Mouse (Mus musculus) layer of hippocampus, adult 11-12 months (tissue): ENCODE measurements around the gene Rabep2.

ENCODE experiments used
- DNase-seq: peaks from one replicate; pipeline ENCODE4 v3.0.0; 2022; ENCODE audit warnings: low spot score

The Rabep2 gene

DNA sequence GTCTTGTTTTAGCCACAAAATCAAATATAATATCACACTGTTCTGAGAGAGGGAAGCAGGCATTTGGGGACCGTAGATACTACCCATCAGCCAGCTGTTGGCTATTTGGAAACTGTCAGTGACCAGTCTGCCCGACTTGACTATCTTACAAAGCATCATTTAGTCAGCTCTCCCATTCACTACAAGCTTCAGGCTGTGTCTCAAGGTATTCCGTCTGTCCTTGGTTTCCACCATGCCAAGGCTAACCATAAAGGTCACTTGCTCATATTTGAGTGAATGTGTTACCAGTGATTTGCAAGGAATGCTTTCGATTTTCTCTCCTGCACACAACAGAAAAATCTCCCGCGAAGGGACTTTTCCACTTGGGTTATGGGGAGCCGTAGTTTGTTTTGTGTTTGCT, 6.2 kb downstream of the Rabep2 start:
- no peak for DNase-seq

DNA sequence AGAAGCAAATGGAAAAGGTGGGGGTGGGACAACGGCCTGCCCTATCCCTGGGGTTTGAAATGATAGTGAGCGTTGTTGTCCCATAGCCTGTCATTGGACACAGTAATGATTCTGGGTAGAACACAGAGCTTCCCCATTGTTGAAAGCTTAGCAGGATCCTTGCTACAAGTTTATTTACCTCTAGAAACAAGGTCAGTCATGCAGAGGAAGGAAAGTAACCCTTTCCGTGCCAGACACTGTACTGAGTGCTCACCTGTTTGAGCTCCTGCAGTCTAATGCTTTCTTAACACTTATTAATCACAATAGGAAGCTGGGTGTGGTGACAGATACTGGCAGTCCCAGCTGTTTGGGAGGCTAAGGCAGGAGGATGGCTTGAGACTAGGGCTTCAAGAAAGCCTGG, 7.2 kb downstream of the Rabep2 start:
- DNase-seq = no peak

DNA sequence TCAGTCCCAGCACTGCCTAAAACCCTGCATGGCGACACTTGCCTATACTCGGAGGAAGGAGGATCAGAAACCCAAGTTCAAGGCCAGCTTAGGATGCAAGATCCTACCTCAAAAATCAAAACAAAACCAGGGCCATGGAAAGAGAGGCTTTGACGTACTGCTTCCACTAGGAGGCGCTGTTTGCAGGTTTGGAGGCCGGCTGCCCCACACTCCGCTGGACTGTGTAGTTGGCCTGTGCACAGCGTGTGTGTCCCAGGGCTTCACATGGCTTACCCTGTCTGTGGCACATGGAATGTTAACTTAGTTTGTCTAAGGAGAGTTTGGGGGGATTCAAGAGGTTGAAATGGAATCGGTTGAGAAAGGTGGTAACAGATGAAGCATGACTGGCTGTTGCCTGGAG, 8.3 kb downstream of the Rabep2 start:
- DNase-seq = peak; percentile 29

DNA sequence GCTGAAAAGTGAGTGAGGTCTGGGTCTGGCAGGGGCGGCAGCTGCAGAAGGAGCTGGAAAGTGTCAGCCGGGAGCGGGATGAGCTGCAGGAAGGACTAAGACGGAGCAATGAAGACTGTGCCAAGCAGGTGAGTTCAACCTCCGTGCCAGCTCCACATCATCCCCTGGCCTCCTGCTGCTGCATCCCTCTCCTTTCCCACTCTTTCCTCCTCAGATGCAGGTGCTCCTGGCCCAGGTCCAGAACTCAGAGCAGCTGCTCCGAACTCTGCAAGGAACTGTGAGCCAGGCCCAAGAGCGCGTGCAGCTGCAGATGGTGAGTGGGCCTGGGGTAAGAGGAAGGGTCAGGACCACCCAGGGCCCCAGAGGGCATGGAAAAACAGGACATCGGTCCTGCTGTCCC, 11.6 kb downstream of the Rabep2 start:
- no peak for DNase-seq

DNA sequence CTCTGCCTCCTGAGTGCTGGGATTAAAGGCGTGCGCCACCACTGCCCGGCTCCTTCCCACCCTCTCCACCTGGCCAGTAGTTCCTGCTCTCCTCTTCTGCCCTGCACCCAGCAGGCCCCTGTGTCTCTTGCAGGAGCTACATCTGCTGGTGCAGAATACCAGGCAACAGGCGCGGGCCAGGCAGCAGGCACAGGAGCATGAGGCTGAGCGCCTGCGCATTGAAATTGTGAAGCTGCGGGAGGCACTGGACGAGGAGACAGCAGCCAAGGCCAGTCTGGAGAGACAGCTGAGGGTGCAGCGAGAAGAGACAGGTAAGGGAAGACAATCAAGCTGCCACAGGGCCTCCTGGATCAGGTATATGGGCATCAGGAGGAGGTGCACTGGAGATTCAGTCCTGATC, 15.4 kb downstream of the Rabep2 start:
- no peak for DNase-seq

GRCm38 (mm10) chr7:126444536-126444935, 16.0 kb downstream of the Rabep2 start:
- no peak for DNase-seq

DNA sequence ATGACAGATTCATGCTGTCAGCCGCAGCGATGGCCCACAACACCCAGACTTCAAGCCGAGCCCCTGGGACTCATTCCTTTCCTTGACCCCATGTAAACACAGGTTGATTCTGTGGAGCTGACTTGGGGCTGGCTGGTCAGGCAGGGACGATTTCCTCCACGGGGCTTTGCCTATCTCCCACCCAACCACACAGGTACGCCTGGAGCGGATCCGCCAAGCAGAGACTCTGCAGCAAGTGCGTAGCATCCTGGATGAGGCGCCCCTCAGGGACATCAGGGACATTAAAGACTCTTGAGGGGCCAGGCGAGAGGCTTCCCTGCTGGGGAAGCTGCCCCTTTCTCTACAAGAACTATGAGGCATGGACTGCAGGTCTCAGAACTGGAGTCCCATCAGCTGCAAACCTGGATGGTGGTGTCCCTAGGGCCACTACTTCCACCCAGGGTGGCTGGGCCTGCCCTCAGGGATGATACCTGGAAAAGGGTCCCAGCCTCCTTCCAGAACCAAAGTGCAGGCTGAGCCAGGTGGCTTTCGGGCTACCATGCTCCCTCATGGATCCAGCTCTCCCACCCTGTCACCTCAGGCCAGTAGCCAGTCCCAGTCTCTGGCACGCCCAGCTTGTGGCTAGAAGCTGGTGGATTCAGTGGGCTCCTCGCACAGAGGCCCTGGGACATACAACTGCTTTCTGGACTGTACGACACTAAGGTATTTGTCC, 16.7 kb downstream of the Rabep2 start:
- DNase-seq = no peak

GRCm38 (mm10) chr7:126446217-126446616, 17.7 kb downstream of the Rabep2 start:
- DNase-seq = no peak

GRCm38 (mm10) chr7:126448481-126448880, 19.9 kb downstream of the Rabep2 start:
- DNase-seq = no peak

GRCm38 (mm10) chr7:126449991-126450390, 21.4 kb downstream of the Rabep2 start:
- DNase-seq = no peak

DNA sequence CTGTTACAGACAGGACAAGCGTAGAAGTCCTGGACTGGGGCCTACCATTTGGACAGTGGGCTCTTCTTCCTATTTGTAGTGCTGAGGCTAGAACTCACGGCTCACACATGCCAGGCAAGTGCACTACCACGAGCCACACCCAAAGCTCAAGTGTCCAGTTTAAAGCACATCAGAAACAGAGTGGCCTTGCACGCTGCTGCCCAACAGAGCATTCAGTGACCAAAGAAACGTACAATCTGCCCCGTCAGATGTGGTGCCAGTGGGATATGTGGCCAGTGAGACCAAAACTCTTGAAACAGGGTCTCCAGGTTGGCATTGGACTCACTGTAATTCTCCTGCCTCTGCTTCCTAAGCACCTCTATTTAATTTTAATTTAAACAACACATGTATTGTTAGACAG, 22.1 kb downstream of the Rabep2 start:
- no peak for DNase-seq

DNA sequence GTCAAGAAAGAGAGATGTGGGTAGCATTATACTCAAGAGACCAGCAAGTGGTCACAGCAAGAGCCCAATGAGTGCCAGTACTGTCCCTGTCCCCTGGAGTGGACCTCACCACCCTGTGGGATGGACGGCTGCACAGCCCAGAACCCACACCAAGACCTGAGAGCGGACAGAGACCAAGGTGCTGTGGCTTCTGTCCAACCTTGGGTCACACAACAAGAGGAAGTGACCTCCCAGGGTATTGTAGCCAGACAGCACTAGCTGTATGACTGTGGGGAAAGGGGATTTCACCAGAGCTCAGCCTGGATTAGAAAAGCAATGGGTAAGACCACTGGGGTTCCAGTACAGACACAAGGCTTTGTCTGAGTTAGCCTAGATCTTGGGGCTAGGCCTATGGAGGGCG, 23.7 kb downstream of the Rabep2 start:
- DNase-seq = no peak

GRCm38 (mm10) chr7:126453861-126454260, 25.3 kb downstream of the Rabep2 start:
- no peak for DNase-seq

DNA sequence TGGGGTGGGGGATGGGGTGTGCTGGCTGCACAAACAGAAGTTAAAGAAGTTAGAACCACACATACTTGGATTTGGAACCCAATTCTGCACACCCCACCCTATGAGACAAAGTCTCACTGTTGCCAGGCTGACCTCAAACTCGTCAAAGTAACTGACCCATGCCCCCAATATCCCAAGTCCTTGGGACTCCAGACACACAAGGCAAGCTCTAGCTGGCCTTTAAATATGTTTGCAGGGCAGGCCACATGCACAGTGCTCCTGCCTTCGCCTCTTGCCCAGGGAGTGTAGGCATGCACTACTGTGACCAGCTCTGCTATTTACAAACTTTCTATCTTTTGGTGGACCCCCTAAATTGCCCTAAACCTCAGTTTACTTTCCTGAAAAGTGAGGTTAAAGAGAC, 26.7 kb downstream of the Rabep2 start:
- no peak for DNase-seq

DNA sequence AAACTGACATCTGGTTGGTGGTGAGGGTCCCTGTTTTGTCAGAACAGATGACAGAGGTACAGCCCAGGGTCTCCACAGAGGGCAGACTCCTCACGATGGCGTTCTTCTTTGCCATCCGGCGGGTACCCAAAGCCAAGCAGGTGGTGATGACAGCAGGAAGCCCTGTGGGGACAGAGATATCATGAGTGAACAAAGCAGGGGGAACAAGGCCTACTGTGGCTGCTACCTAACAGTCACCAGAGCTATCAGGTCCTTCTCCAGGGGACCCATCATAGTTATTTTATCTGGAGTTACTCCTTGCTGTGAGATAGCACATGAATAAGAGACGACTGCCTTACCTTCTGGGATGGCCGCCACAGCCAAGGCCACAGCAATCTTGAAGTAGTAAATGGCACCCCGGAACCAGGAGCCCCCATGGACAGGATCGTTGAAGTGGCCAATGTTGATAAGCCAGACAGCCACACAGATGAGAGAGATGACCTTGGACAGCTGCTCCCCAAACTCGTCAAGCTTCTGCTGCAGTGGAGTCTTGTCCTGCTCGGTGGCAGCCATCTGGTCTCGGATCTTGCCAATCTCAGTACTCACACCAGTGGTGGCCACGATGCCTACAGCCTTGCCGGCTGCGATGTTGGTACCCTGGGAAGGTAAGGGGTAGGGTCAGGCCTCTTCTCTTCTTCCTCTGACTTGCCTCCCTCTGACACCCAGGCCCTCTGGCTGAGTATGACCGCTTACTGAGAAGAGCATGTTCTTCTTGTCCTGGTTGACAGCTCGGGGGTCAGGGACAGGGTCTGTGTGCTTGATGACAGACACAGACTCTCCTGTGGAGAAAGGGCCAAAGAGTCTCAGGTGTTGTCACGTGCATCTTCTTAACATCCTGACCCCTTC, 28.1 kb downstream of the Rabep2 start:
- DNase-seq = no peak

- no peak for DNase-seq
Observed at GRCm38 (mm10) chr7:126458225-126458624, 29.7 kb downstream of the Rabep2 start.

DNA sequence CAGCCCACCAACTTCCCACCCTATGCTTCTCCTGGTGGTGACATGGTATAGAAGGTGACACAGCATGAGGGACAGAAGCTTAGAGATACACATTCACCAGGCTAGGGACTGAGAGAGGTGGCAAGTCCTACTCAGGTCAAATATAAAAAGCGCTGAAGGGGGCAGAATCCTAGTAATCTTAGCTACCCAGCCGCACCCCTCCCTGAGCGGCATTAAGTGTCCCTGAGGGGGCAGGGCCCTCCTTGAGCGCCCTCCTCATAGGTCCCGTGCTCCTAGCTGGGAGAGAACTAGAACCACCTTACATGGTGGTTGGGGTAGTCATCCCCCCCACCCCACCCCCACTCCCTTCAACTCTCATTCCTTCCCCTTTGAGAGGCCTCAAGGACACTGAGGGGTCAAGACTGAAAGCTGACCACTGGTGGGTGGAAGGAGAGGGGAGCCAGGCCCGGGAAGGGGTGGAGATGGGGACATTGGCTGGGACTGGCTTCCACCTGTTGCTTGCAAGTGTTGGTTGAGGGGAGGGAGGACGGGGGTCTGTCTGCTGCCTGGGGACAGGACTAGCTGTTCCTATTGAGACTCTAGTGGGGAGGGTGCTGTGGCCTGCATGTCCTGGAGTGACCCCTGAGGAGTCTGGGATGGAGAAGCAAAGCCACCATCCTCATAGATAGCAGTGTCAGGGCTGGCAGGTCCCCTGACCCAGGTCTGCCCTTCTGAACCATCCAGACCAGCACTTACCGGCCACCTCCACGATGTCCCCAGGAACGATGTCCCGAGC, 30.5 kb downstream of the Rabep2 start:
- DNase-seq = no peak

- DNase-seq = no peak
Observed at GRCm38 (mm10) chr7:126460623-126461399, 32.3 kb downstream of the Rabep2 start.

DNA sequence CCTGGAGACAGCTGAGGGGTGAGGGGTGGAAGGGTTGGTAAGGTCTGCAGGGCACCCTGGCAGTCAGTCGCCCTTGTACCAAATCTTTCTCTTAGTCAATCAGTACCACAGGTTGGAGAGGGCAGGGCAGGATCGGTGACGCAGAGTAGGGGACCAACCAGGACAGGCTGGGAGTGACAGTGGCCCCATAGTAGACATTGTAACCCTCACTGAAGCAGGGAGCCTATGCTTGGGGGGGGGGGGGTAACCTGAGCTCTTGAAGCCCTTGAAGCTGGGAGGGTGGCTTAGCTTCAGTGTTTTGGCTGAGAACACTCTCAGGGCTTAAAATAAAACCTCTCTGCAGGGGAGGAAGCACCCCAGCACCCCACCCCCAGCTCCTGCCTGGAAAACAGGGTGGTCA, 33.1 kb downstream of the Rabep2 start:
- no peak for DNase-seq

- no peak for DNase-seq
Observed at GRCm38 (mm10) chr7:126463004-126463403, 34.4 kb downstream of the Rabep2 start, which contains the start of gene Atp2a1. TSS of gene Atp2a1 (minus strand) at chr7:126463108.

DNA sequence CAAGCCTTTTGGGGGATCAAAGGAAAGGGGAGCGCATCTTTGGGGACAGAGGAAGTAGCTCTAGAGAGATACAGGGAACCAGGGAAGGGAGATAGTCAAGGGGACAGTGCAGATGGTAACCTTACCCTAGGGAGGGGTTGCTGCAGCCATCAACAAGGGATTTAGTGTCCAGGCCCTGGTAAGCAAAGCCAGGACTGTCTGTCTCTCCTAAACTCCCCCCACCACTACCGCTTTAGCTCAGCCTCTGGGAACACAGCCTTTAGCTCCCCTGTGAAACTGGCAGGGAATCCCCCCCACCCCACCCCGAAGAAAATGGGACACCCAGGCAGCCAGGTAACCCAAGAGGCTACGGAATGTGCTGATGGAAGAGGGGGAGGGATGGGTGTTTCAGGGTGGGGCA, 35.0 kb downstream of the Rabep2 start:
- DNase-seq = no peak

DNA sequence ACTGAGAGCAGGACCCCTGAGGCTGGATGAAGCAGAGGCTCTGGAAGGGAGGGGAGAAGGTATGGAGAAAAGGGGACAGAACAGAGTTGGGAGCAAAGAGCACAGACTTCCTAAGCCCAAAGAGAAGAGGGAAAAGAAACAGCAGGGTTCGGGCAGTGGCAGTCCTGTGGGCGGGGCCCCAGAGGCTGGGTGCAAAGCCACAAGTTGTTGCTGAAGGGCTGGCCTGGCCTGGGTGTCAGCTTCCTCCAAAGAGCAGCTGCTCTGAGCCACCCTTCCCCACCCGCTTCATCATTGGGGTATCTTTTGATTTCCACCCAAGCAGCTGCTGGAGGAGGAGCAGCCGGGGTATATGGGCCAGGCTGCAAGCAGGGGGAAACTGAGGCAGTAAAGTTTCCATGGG, 35.6 kb downstream of the Rabep2 start:
- DNase-seq = no peak
